Mouse (Mus musculus) urinary bladder, postnatal 14 days (tissue): Measurements from ENCODE around the gene Rrp7a.
A peak's percentile ranks its signal among the peaks of the same experiment; 100 is the strongest.
"Not testable (repeated sequence)": the region's sequence is repeated elsewhere in the genome, so short reads cannot be mapped to it uniquely, and the experiment has no call there.

Experiments
- DNase-seq: peaks from one replicate; pipeline ENCODE4 v3.0.0; 2021; ENCODE audit warnings: low spot score

The Rrp7a gene

DNA sequence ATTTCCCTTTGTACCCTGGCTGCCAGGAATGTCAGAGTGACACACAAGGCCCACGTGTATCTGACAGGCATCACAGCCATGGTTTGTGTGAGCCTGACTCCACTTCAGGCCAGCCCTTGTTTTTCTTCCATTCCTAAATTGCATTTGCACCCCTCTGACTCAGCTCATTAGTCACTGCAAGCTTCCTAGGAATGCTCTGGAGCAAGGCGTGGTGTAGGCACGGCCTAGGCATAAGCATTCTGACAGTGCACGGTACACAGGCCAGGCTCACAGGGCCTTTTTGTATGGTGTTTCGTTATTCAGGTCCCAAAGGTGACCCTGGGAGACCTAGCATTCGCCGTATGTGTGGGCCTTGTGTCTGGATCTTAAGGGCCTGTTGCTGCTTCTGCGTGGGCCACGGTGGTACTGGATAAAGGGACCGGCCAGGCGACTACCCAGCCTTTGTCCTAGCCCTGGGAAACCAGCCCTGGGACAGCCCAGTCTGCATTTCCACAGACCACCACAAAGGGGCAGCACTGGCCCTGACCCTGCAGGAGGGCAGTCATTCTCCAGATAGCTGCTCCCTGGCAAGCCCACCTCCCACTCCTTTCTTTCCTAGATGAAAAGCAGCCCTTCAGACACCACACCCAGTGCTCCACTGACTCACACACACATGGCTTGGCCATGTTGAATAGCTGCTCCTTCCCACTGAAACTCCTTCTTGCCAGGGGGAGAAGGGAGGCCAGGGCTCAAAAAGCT lies 34.5 kb upstream of the Rrp7a start:
- peak; percentile 79 for DNase-seq

- DNase-seq = no peak
Observed at GRCm38 (mm10) chr15:83155672-83156419, 33.2 kb upstream of the Rrp7a start.

GRCm38 (mm10) chr15:83154309-83154708 lies 31.7 kb upstream of the Rrp7a start:
- DNase-seq = no peak

- DNase-seq = no peak
Observed at GRCm38 (mm10) chr15:83150694-83151093, 28.1 kb upstream of the Rrp7a start.

DNA sequence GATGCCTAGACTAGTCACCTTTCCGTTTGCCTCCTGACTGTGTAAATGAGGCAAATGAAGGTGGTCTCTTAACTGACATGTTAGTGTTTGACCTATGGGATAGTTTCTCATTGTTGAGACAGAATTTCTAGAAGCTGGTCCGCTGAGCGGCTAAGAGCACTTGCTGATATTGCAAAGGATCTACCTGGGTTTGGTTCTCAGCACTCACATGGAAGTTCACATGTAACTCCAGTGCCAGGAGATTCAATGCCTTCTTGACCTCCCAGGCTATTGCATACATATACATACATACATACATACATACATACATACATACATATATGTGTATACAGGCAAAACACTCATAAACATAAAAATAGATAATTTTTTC lies 27.5 kb upstream of the Rrp7a start:
- DNase-seq = no peak

DNA sequence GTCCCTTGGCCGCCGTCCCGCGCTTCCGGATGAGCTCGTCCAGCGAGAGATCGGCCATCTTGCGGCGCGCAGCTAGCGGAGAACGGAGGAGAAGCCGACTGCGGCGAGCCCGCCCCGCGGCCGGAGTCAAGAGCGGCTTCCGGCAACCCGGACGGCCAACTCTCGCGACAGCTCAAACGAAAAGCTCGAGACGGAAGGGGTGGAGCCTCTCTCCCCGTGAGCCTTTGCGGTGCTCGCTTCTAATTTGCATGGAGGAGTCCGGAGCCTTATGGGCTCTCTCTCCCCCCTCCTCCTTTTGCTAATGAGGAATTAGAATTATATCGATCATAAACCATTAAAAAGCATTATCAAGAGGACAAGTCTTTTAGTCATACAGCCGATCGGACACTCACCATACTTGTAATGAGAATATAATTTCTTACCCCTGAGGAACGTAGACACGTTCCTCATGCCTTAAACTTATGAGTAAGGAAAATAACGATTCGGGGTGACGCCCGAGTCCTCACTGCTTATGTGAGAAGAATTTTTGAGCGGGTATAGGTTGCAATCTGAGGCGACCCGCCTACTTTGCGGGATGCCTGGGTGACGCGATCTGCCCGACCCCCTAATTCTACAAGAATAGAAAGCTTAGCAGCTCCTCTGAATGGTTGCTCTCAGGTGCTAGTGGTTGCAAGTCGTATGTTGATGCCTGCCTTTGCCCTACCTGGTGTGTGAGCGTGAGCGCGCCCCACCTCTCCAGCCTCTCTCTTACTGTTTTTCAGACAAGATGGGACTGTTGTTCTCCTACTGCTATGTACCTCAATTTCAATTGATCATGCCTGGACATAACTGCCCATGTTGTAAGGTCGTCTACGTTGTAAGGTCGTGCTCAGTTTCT lies 26.8 kb upstream of the Rrp7a start, which contains the start of gene Poldip3:
TSS of gene Poldip3 (minus strand) at position 189 of the 877 bp plus-strand sequence.
- DNase-seq = peak; percentile 99

DNA sequence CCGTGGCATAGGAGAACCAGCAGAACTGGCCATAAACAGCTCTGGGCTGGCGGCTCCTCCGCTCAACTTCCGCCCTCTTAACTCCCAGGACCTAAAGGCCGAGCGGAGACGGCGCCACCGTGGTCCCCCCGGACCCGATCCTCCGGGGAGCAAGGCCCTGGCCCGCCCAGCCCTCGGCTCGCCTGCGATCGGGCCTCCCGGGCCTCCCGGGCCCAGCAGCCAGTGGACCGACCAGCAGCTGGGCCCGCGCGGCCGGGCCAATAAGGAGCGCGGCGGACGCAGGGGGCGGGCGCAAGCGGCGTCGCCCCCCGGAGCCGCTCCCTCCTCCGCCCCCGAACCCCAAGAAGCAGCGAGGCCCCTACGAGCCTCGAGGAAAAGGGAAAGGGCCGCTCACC lies 26.2 kb upstream of the Rrp7a start:
- no peak for DNase-seq

GRCm38 (mm10) chr15:83148395-83148794 lies 25.8 kb upstream of the Rrp7a start:
- DNase-seq = no peak

- DNase-seq = no peak
Observed at GRCm38 (mm10) chr15:83145541-83145940, 22.9 kb upstream of the Rrp7a start.

GRCm38 (mm10) chr15:83142861-83143260 lies 20.3 kb upstream of the Rrp7a start:
- no peak for DNase-seq

- no peak for DNase-seq
Observed at GRCm38 (mm10) chr15:83135654-83136053, 13.1 kb upstream of the Rrp7a start.

GRCm38 (mm10) chr15:83134671-83135070 lies 12.1 kb upstream of the Rrp7a start:
- DNase-seq = no peak

GRCm38 (mm10) chr15:83129530-83130231 lies 7.1 kb upstream of the Rrp7a start:
- no peak for DNase-seq

- DNase-seq = not testable (repeated sequence)
Observed at GRCm38 (mm10) chr15:83127037-83127436, 4.4 kb upstream of the Rrp7a start.

DNA sequence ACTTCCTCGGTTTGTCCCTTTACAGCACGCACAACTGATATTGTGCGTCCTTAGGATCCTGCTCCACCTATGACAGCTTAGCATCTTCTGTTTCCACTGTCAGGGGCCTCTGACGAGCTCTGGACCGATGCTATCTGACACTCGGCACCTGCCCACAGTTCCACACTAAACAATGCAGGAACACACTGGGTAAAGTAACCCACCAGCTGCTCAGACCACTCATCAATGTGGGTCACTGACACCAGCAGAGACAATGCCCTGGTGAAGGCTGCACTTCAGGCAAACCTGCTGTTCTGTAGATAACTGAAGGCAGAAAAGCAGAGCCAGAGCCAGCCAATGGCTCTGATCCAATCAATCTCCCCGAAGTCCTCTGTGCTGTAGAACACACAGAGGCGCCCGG lies 4.0 kb upstream of the Rrp7a start:
- DNase-seq = no peak

DNA sequence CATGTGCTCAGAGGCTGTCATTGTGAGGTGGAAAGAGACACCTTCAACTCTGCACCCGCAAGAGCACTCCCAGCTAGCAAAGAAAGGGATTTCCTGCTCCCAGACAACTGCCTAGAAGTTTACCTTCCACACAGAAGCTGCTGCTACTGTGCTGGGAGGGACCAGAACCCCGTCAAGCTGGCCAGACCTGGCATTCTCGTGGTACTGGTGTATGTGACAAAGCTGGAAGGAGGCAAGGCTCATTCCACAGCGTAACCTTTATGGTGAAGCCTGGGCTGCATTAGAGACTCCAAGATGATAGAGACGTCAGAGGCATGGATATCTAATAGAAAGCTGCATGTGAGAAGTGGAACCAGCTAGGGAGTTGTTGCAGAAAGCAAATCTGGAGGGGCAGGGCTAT lies 2.0 kb upstream of the Rrp7a start:
- no peak for DNase-seq

DNA sequence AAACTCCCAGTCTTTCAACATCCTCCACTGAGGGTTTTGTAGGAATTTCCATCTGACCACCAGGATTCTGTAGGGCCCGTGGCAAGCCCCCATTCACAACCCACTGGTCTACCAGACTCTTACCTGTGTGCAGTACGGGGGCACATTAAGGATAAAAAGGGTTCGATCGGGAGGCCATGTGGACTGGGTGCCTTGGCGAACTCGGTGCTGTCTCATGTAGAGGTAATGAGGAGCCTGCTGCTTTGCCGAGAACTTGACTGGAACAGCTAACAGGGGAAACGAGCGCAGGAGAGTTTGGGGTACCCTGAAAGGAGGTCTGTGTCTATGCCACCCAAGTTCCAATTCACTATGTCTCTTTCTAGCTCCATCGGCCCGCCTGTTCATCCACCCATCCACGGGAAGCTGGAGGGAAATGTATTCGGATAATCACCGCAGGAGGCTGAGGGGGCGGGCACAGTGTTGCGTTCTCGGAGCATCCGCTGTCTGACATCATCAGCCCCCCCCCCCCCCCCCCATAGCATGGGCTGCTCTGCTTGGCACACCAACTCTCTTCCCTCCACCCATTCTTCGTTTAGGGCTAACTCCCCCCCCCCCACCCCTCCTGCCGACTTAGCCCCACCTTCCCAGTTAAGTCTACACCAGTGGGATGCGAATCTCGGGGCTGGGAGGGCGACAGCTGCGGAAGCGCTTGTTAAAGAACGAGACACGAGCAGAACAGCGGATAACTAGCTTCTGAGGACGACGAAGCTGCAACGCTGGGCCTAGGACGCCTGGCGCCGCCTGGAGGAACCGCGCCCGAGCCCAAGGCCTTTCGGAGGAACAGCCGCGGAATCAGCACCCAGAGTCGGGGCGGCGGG lies 664 bp downstream of the Rrp7a start:
- peak; percentile 36 for DNase-seq

DNA sequence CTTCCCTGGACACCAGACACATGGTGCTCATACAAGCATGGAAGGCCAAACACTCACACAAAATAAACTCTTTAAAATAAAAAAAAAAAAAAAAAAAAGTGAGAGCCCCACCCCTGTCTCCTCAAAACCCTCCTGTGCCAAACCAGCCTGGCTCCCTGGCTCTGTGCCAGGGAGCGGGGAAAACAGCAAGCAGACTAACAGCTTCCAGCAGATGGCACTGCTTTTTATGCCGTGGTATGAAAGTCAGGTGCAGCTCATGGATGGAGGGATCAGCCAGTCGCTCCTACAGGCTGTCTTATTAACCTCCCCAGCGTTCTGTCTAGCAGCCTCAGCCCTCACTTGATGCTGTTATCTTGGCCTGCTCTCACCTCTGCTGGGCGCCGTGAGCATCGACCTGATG lies 4.2 kb downstream of the Rrp7a start:
- peak; percentile 47 for DNase-seq

GRCm38 (mm10) chr15:83115071-83115470 lies 7.5 kb downstream of the Rrp7a start:
- DNase-seq = no peak

DNA sequence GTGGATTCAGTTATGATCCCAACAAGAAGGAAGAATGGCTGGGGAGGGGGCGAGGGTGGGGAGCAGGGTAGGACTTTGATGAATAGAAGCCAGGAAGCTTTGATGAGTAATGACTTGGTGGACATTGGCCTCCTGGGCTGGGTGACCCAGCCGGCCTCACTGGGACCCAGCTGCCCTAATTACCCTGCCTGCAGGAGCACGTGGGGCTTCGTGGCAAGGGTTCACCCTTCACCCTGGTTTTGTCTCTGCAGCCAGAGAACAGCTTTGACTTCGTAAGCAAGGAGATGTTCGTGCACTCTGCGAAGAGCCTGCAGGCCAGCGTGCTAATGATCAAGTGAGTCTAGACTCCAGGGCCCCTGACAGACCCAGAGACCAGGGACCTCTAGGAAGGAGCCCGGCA lies 8.5 kb downstream of the Rrp7a start:
- DNase-seq = no peak

DNA sequence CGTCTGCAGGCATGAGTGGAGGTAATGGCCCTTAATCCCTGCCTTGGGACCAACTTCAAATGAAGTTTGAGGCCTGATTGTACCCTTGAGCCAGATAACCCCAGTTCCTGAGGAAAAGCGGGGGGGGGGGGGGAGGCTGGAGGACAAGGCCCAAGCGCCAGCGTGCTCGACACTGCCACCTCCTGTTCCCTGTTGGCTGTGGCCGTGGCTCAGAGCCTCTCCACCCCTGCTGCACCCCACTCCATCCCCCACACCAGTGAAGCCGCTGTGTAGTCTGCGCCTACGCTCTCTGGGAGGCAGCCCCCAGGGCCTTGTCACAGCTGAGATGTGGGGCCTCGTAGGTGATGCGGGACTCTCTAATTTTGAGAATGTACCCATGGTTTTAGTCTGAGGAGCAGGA lies 9.7 kb downstream of the Rrp7a start:
- DNase-seq = peak; percentile 75
